Mouse (Mus musculus): ENCODE measurements around the gene F8. TPM values are rescaled to one million over a fixed set of nuclear protein-coding genes. Genes with fewer than 3 reads are reported as not detected.
"Not testable (repeated sequence)": the region's sequence is repeated elsewhere in the genome, so short reads cannot be mapped to it uniquely, and the experiment has no call there.

Gene F8
- polyA plus RNA-seq, 1 experiment from 2014 or later, result 2.1 TPM

- Histone ChIP-seq H3K4me1 (no peaks in the 10 kb centered on the region), H3K27me3 (no peaks in the 10 kb centered on the region), H3K9ac (no peak overlapping the region), H3K4me2 (replicated peaks) (no peak overlapping the region), H3K9me3 (no peaks in the 10 kb centered on the region), H3K4me3 (no peak overlapping the region), H3K36me3 (no peaks in the 10 kb centered on the region), H3K27ac (no peak overlapping the region)
- no peak for ATAC-seq (ENCODE audit: low FRiP score, low read depth)
- WGBS, result 70% methylated on average over 8 of the region's 8 CpGs
Observed at GRCm38 (mm10) chrX:75271676-75272075, 110.7 kb downstream of the F8 start.

GRCm38 (mm10) chrX:75233603-75234376, 148.6 kb downstream of the F8 start:
- not testable (repeated sequence) for H3K9ac ChIP-seq; ATAC-seq (ENCODE audit: low FRiP score, low read depth); H3K27ac ChIP-seq; H3K36me3 ChIP-seq; H3K9me3 ChIP-seq; H3K4me3 ChIP-seq; H3K4me2 ChIP-seq (replicated peaks); H3K27me3 ChIP-seq; H3K4me1 ChIP-seq
- 43% methylated on average over 8 of the region's 8 CpGs for WGBS

- H3K4me2 ChIP-seq (replicated peaks), result no peak overlapping the region
- no peak for ATAC-seq (ENCODE audit: low FRiP score, low read depth)
- no peaks in the 10 kb centered on the region for H3K4me1 ChIP-seq
- no peak overlapping the region for H3K27ac ChIP-seq
- no peak overlapping the region for H3K9ac ChIP-seq
- WGBS, result 83% methylated on average over 1 of the region's 1 CpGs
- H3K9me3 ChIP-seq, result no peaks in the 10 kb centered on the region
- H3K36me3 ChIP-seq, result no peaks in the 10 kb centered on the region
- no peaks in the 10 kb centered on the region for H3K27me3 ChIP-seq
- H3K4me3 ChIP-seq, result no peak overlapping the region
Observed at GRCm38 (mm10) chrX:75231456-75231855, 151.0 kb downstream of the F8 start.

GRCm38 (mm10) chrX:75163670-75164069, 218.7 kb downstream of the F8 start, which contains the start of gene Smim9:
TSS of gene Smim9 (minus strand) at chrX:75163770.
- H3K4me2 ChIP-seq (replicated peaks), result no peak within 1 kb of the TSS
- H3K9me3 ChIP-seq, result no peaks in the 10 kb centered on the region
- ATAC-seq (ENCODE audit: low FRiP score, low read depth), result no peak
- H3K4me1 ChIP-seq, result no peaks in the 10 kb centered on the region
- WGBS, result 67% methylated on average over 1 of the region's 1 CpGs
- no peak within 1 kb of the TSS for H3K27ac ChIP-seq
- no peaks in the 10 kb centered on the region for H3K36me3 ChIP-seq
- no peak within 1 kb of the TSS for H3K9ac ChIP-seq
- H3K27me3 ChIP-seq, result no peaks in the 10 kb centered on the region
- H3K4me3 ChIP-seq, result no peak within 1 kb of the TSS

GRCm38 (mm10) chrX:75155576-75156243, 226.7 kb downstream of the F8 start:
- peak; percentile 77 for ATAC-seq (ENCODE audit: low FRiP score, low read depth)
- H3K4me1 ChIP-seq, result no peaks in the 10 kb centered on the region
- no peaks in the 10 kb centered on the region for H3K9me3 ChIP-seq
- H3K4me3 ChIP-seq, result peak overlapping the region; percentile 47
- no peaks in the 10 kb centered on the region for H3K27me3 ChIP-seq
- no peaks in the 10 kb centered on the region for H3K36me3 ChIP-seq
- H3K27ac ChIP-seq, result no peak overlapping the region
- 27% methylated on average over 24 of the region's 49 CpGs for WGBS
- H3K4me2 ChIP-seq (replicated peaks), result peak overlapping the region; percentile 64
- peak overlapping the region; percentile 61 for H3K9ac ChIP-seq

GRCm38 (mm10) chrX:75152249-75152648, 230.2 kb downstream of the F8 start:
- no peak for ATAC-seq (ENCODE audit: low FRiP score, low read depth)
- no peak overlapping the region for H3K4me2 ChIP-seq (replicated peaks)
- 82% methylated on average over 1 of the region's 1 CpGs for WGBS
- no peak overlapping the region for H3K9ac ChIP-seq
- no peak overlapping the region for H3K4me3 ChIP-seq
- no peaks in the 10 kb centered on the region for H3K27me3 ChIP-seq
- no peaks in the 10 kb centered on the region for H3K36me3 ChIP-seq
- no peak overlapping the region for H3K27ac ChIP-seq
- no peaks in the 10 kb centered on the region for H3K9me3 ChIP-seq
- no peaks in the 10 kb centered on the region for H3K4me1 ChIP-seq

GRCm38 (mm10) chrX:75150304-75150703, 232.1 kb downstream of the F8 start:
- H3K4me2 ChIP-seq (replicated peaks), result no peak overlapping the region
- no peak overlapping the region for H3K9ac ChIP-seq
- no peaks in the 10 kb centered on the region for H3K27me3 ChIP-seq
- H3K4me3 ChIP-seq, result no peak overlapping the region
- H3K9me3 ChIP-seq, result no peaks in the 10 kb centered on the region
- 81% methylated on average over 2 of the region's 2 CpGs for WGBS
- no peak for ATAC-seq (ENCODE audit: low FRiP score, low read depth)
- H3K27ac ChIP-seq, result no peak overlapping the region
- H3K4me1 ChIP-seq, result no peaks in the 10 kb centered on the region
- H3K36me3 ChIP-seq, result no peaks in the 10 kb centered on the region

GRCm38 (mm10) chrX:75148414-75148813, 234.0 kb downstream of the F8 start:
- no peak overlapping the region for H3K9ac ChIP-seq
- no peak for ATAC-seq (ENCODE audit: low FRiP score, low read depth)
- no peaks in the 10 kb centered on the region for H3K4me1 ChIP-seq
- no peaks in the 10 kb centered on the region for H3K9me3 ChIP-seq
- H3K4me2 ChIP-seq (replicated peaks), result no peak overlapping the region
- WGBS, result 75% methylated on average over 4 of the region's 4 CpGs
- H3K36me3 ChIP-seq, result no peaks in the 10 kb centered on the region
- H3K27me3 ChIP-seq, result no peaks in the 10 kb centered on the region
- no peak overlapping the region for H3K4me3 ChIP-seq
- H3K27ac ChIP-seq, result no peak overlapping the region

GRCm38 (mm10) chrX:75143124-75143555, 239.3 kb downstream of the F8 start:
- Histone ChIP-seq H3K9ac (0 out of 2 replicates have a peak overlapping the region, but pooled peaks have one; percentile 48), H3K4me3 (peak overlapping the region; percentile 38), H3K4me2 (replicated peaks) (peak overlapping the region; percentile 63)
- ATAC-seq (ENCODE audit: low FRiP score, low read depth); H3K4me1 ChIP-seq; H3K9me3 ChIP-seq; H3K27me3 ChIP-seq; H3K27ac ChIP-seq; H3K36me3 ChIP-seq: not testable (repeated sequence)
- 21% methylated on average over 21 of the region's 42 CpGs for WGBS

- no peaks in the 10 kb centered on the region for H3K27me3 ChIP-seq
- WGBS, result 91% methylated on average over 2 of the region's 2 CpGs
- ATAC-seq (ENCODE audit: low FRiP score, low read depth), result no peak
- H3K9ac ChIP-seq, result no peak overlapping the region
- H3K4me3 ChIP-seq, result no peak overlapping the region
- no peak overlapping the region for H3K4me2 ChIP-seq (replicated peaks)
- no peaks in the 10 kb centered on the region for H3K36me3 ChIP-seq
- no peaks in the 10 kb centered on the region for H3K4me1 ChIP-seq
- H3K9me3 ChIP-seq, result no peaks in the 10 kb centered on the region
- no peak overlapping the region for H3K27ac ChIP-seq
Observed at GRCm38 (mm10) chrX:75138182-75138581, 244.2 kb downstream of the F8 start.

GRCm38 (mm10) chrX:75137729-75138128, 244.7 kb downstream of the F8 start:
- Histone ChIP-seq H3K27me3 (no peaks in the 10 kb centered on the region), H3K9me3 (no peaks in the 10 kb centered on the region), H3K9ac (no peak overlapping the region), H3K36me3 (no peaks in the 10 kb centered on the region), H3K4me1 (no peaks in the 10 kb centered on the region), H3K27ac (no peak overlapping the region), H3K4me3 (no peak overlapping the region), H3K4me2 (replicated peaks) (no peak overlapping the region)
- 87% methylated on average over 2 of the region's 2 CpGs for WGBS
- ATAC-seq (ENCODE audit: low FRiP score, low read depth), result no peak

GRCm38 (mm10) chrX:75136938-75137337, 245.5 kb downstream of the F8 start:
- Histone ChIP-seq H3K27me3 (no peaks in the 10 kb centered on the region), H3K4me1 (no peaks in the 10 kb centered on the region), H3K9me3 (no peaks in the 10 kb centered on the region), H3K27ac (no peak overlapping the region), H3K9ac (no peak overlapping the region), H3K36me3 (no peaks in the 10 kb centered on the region), H3K4me3 (no peak overlapping the region), H3K4me2 (replicated peaks) (no peak overlapping the region)
- ATAC-seq (ENCODE audit: low FRiP score, low read depth), result no peak

Measured in limb, embryonic 13.5 days (tissue).